Mouse (Mus musculus) heart, adult 2 months (tissue): ENCODE data around the gene Gmeb1.

ENCODE experiments used
- CTCF ChIP-seq: fragments of 200-600 bp; IDR thresholded peaks from 2 replicates; pipeline ENCODE4 v1.8.1; 2022; ENCODE audit warnings: antibody characterized with exemption, mild to moderate bottlenecking, moderate library complexity
- POLR2A ChIP-seq: fragments of 200-500 bp; IDR thresholded peaks from 2 replicates; pipeline ENCODE4 v1.6.1; 2011; ENCODE audit warnings: mild to moderate bottlenecking, low read depth, low read length, control low read depth; ENCODE audit not compliant: insufficient read depth

- TF ChIP-seq POLR2A (no peak), CTCF (no peak)
These were observed 20.2 kb downstream of the Gmeb1 start for GRCm38 (mm10) chr4:132241208-132241607.
